Mouse (Mus musculus): ENCODE data around the gene Sgsh. TPM values are rescaled to one million over a fixed set of nuclear protein-coding genes. Genes with fewer than 3 reads are reported as not detected.
A peak's percentile ranks its signal among the peaks of the same experiment; 100 is the strongest.
"Not testable (repeated sequence)": the region's sequence is repeated elsewhere in the genome, so short reads cannot be mapped to it uniquely, and the experiment has no call there.

The Sgsh gene
- polyA plus RNA-seq, 1 experiment from 2014 or later: 3.7 TPM

- H3K4me1 ChIP-seq (replicated peaks; ENCODE audit: control insufficient read depth, insufficient read depth, low read length): peaks cover 22% of the 10 kb centered on the region
- ATAC-seq: no peak
- peaks cover 38% of the 10 kb centered on the region for H3K27me3 ChIP-seq (replicated peaks; ENCODE audit: control insufficient read depth, insufficient read depth, low read length)
- H3K9me3 ChIP-seq (ENCODE audit: control insufficient read depth, low read length): no peaks in the 10 kb centered on the region
- peak overlapping the region; percentile 62 for H3K4me2 ChIP-seq (ENCODE audit: low read length)
- no peak overlapping the region for H3K27ac ChIP-seq (ENCODE audit: low read length)
- no peak overlapping the region for H3K9ac ChIP-seq (replicated peaks; ENCODE audit: low read depth, low read length)
- WGBS: 12% methylated on average over 11 of the region's 12 CpGs
- H3K4me3 ChIP-seq (replicated peaks; ENCODE audit: low read length): no peak overlapping the region
- H3K36me3 ChIP-seq (ENCODE audit: control insufficient read depth, insufficient read depth): no peaks in the 10 kb centered on the region
Measured at GRCm38 (mm10) chr11:119392001-119392614, 36.8 kb upstream of the Sgsh start.

GRCm38 (mm10) chr11:119391386-119392000, 36.2 kb upstream of the Sgsh start:
- Histone ChIP-seq H3K27me3 (replicated peaks; ENCODE audit: control insufficient read depth, insufficient read depth, low read length) (peaks cover 38% of the 10 kb centered on the region), H3K4me3 (replicated peaks; ENCODE audit: low read length) (no peak overlapping the region), H3K27ac (ENCODE audit: low read length) (no peak overlapping the region), H3K36me3 (ENCODE audit: control insufficient read depth, insufficient read depth) (no peaks in the 10 kb centered on the region), H3K9me3 (ENCODE audit: control insufficient read depth, low read length) (no peaks in the 10 kb centered on the region), H3K9ac (replicated peaks; ENCODE audit: low read depth, low read length) (no peak overlapping the region), H3K4me1 (replicated peaks; ENCODE audit: control insufficient read depth, insufficient read depth, low read length) (peaks cover 22% of the 10 kb centered on the region), H3K4me2 (ENCODE audit: low read length) (no peak overlapping the region)
- 38% methylated on average over 7 of the region's 7 CpGs for WGBS
- no peak for ATAC-seq

DNA sequence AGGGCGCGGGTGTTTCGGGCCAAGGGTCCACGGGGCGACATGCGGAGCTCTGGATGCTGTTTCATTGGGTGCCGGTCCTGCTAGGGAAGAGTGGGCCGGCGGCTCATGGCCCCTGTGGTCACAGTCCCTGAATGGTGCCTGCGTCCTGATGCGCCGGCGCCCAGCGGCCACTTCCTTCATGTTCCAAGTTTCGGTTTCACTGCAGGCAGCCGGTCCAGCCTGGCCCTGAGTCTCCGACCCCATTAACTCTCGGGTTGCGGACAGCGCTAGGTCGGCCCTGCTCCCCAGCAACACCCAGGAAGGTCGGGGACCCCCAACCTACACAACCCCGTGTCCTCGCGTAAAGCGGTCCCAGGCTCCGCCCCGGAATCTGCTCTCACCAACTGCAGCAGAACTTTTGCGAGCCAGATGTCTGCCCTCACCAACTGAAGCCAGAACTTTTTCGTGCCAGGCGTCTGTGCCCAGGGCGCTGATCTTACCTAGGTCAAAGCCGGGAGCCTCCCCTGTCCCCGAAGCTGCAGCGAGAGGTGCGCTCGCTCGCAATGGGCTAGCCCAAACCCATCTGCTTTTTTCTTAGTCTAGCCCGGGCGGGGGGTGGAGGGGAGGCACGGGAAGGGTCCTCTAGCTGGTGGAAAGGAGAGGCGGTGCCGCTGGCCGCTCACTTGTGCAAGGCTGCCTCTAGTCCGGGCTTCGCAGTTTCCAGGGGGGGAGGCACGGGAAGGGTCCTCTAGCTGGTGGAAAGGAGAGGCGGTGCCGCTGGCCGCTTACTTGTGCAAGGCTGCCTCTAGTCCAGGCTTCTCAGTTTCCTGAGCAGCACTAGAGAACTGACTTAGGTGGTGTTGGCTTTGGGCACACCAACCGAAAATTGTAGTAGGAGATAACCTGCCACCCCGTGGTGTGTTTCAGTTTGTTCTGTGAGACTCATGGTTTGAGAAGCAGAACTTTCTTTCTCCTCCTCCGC, 35.2 kb upstream of the Sgsh start:
- no peaks in the 10 kb centered on the region for H3K36me3 ChIP-seq (ENCODE audit: control insufficient read depth, insufficient read depth)
- H3K4me2 ChIP-seq (ENCODE audit: low read length): peak overlapping the region; percentile 84
- no peak overlapping the region for H3K27ac ChIP-seq (ENCODE audit: low read length)
- peaks cover 38% of the 10 kb centered on the region for H3K27me3 ChIP-seq (replicated peaks; ENCODE audit: control insufficient read depth, insufficient read depth, low read length)
- peaks cover 22% of the 10 kb centered on the region for H3K4me1 ChIP-seq (replicated peaks; ENCODE audit: control insufficient read depth, insufficient read depth, low read length)
- WGBS: 4% methylated on average over 53 of the region's 53 CpGs
- peak overlapping the region; percentile 51 for H3K4me3 ChIP-seq (replicated peaks; ENCODE audit: low read length)
- H3K9ac ChIP-seq (replicated peaks; ENCODE audit: low read depth, low read length): peak overlapping the region; percentile 55
- H3K9me3 ChIP-seq (ENCODE audit: control insufficient read depth, low read length): no peaks in the 10 kb centered on the region
- peak; percentile 45; the same call in 1 of the 2 replicates for ATAC-seq

DNA sequence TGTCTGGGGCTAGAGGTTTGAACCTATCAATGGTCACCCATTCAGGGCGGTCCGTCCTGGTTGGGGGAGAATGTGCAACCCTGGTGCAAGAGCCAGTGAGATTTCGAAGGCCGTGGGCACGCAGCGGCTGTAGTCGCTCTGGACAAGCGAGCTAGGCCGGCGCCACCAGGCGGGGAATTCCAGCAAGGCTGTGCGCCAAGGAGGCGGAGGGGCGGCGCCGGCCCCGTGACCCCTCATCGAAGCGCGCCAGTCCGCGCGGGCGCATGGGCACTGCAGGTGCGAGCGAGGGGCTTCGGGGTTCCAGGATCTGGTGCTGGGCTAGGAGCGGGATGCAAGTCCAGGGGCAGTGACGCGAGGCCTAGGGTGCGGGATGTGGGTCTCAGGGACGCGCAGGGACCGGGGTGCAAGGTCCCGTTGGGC, 34.5 kb upstream of the Sgsh start:
- H3K4me3 ChIP-seq (replicated peaks; ENCODE audit: low read length): peak overlapping the region; percentile 51
- H3K4me1 ChIP-seq (replicated peaks; ENCODE audit: control insufficient read depth, insufficient read depth, low read length): peaks cover 22% of the 10 kb centered on the region
- H3K9ac ChIP-seq (replicated peaks; ENCODE audit: low read depth, low read length): peak overlapping the region; percentile 55
- ATAC-seq: peak; percentile 72
- H3K4me2 ChIP-seq (ENCODE audit: low read length): peak overlapping the region; percentile 84
- H3K27me3 ChIP-seq (replicated peaks; ENCODE audit: control insufficient read depth, insufficient read depth, low read length): peaks cover 34% of the 10 kb centered on the region
- H3K36me3 ChIP-seq (ENCODE audit: control insufficient read depth, insufficient read depth): no peaks in the 10 kb centered on the region
- no peak overlapping the region for H3K27ac ChIP-seq (ENCODE audit: low read length)
- no peaks in the 10 kb centered on the region for H3K9me3 ChIP-seq (ENCODE audit: control insufficient read depth, low read length)
- under 1% methylated on average over 35 of the region's 35 CpGs for WGBS

DNA sequence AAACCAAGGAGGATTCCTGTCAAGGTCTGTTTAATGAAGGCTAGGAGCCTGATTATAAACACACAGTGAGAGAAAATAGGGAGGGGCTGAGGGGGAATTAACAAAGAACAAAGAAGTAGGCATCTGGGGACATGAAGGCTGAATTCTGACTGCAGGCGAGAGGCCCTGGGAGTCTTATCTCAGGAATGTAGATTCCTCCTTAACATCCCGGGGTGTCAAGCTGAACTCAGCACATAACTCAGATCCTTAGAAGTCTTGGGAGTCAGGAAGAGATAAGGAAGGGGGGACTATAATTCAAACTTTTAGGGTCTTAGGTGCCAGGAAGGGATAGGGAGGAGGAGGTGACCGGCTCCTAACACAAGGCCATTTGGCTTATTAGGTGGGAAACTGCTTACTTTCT, 31.9 kb upstream of the Sgsh start:
- not testable (repeated sequence) for H3K36me3 ChIP-seq (ENCODE audit: control insufficient read depth, insufficient read depth); H3K4me3 ChIP-seq (replicated peaks; ENCODE audit: low read length); H3K9ac ChIP-seq (replicated peaks; ENCODE audit: low read depth, low read length); H3K9me3 ChIP-seq (ENCODE audit: control insufficient read depth, low read length); H3K27ac ChIP-seq (ENCODE audit: low read length); ATAC-seq; H3K4me2 ChIP-seq (ENCODE audit: low read length)
- WGBS: 44% methylated on average over 3 of the region's 3 CpGs
- peaks cover 27% of the 10 kb centered on the region for H3K27me3 ChIP-seq (replicated peaks; ENCODE audit: control insufficient read depth, insufficient read depth, low read length)
- H3K4me1 ChIP-seq (replicated peaks; ENCODE audit: control insufficient read depth, insufficient read depth, low read length): peaks cover 12% of the 10 kb centered on the region

DNA sequence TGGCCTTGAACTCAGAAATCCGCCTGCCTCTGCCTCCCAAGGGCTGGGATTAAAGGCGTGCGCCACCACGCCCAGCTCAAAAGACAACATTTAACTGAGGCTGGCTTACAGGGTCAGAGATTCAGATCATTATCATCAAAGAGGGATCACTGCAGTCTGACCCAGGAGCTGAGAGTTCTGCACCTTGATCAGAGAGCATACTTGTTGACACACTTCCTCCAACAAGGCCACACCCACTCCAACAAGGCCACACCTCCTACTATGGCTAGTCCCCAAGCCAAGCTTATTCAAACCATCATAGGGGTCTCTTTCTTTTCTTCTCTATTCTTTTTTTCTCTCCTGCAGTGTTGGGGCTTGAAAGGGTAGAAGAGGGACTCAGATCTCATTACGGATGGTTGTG, 31.0 kb upstream of the Sgsh start:
- H3K9me3 ChIP-seq (ENCODE audit: control insufficient read depth, low read length): no peaks in the 10 kb centered on the region
- ATAC-seq: no peak
- H3K36me3 ChIP-seq (ENCODE audit: control insufficient read depth, insufficient read depth): no peaks in the 10 kb centered on the region
- no peak overlapping the region for H3K4me3 ChIP-seq (replicated peaks; ENCODE audit: low read length)
- peaks cover 19% of the 10 kb centered on the region for H3K27me3 ChIP-seq (replicated peaks; ENCODE audit: control insufficient read depth, insufficient read depth, low read length)
- H3K9ac ChIP-seq (replicated peaks; ENCODE audit: low read depth, low read length): no peak overlapping the region
- no peak overlapping the region for H3K4me2 ChIP-seq (ENCODE audit: low read length)
- peaks cover 12% of the 10 kb centered on the region for H3K4me1 ChIP-seq (replicated peaks; ENCODE audit: control insufficient read depth, insufficient read depth, low read length)
- no peak overlapping the region for H3K27ac ChIP-seq (ENCODE audit: low read length)
- WGBS: 92% methylated on average over 5 of the region's 5 CpGs

DNA sequence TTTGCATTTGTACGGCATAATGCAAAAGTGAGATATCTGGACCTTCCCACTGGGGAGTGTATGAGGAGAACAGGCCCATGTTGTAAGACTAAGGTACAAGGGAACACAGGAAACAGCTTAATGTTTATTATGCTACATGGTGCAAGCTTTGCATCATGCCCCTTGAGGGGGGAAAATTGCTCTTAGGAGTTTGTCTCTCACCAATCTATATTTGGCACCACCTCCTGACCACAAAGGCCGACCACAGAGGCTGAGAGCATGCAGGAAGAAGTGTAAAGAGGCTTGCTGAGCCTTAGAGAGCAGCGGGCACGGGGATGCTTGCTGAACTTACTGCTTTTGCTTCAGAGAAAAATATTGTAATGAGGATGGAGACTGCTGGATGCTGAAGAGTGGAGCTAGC, 29.6 kb upstream of the Sgsh start:
- no peak overlapping the region for H3K9ac ChIP-seq (replicated peaks; ENCODE audit: low read depth, low read length)
- H3K4me1 ChIP-seq (replicated peaks; ENCODE audit: control insufficient read depth, insufficient read depth, low read length): peaks cover 3% of the 10 kb centered on the region
- no peaks in the 10 kb centered on the region for H3K36me3 ChIP-seq (ENCODE audit: control insufficient read depth, insufficient read depth)
- WGBS: 83% methylated on average over 4 of the region's 4 CpGs
- H3K9me3 ChIP-seq (ENCODE audit: control insufficient read depth, low read length): no peaks in the 10 kb centered on the region
- peaks cover 8% of the 10 kb centered on the region; the same call in 1 of the 2 replicates for H3K27me3 ChIP-seq (replicated peaks; ENCODE audit: control insufficient read depth, insufficient read depth, low read length)
- no peak overlapping the region for H3K4me2 ChIP-seq (ENCODE audit: low read length)
- no peak for ATAC-seq
- H3K4me3 ChIP-seq (replicated peaks; ENCODE audit: low read length): no peak overlapping the region
- no peak overlapping the region for H3K27ac ChIP-seq (ENCODE audit: low read length)

DNA sequence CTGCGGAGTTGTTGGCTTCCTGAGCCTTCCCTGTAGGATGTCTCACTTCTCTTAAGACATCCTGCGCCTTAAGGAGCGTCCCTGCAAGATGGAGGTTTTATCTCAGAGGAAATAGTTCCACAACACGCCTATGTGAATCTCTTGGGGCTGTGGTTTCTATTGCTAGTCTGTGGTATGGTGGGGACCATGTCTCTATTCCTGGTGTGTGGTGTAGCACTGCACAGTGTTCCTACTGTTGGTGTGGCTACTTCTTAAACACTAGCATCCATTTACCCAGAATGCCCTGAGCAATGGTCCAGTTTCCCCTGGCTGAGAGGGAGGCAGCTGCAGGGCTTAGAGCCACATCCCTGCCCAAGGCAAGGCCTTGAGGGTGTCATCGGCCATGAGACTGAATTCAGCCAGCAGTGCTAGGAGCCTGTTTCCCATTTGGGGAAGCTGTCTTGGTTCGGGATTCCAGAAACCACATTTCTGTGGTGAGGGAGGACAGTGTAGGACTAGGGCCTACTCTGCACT, 27.1 kb upstream of the Sgsh start:
- Histone ChIP-seq H3K27ac (ENCODE audit: low read length) (no peak overlapping the region), H3K9me3 (ENCODE audit: control insufficient read depth, low read length) (no peaks in the 10 kb centered on the region), H3K27me3 (replicated peaks; ENCODE audit: control insufficient read depth, insufficient read depth, low read length) (no peaks in the 10 kb centered on the region), H3K4me1 (replicated peaks; ENCODE audit: control insufficient read depth, insufficient read depth, low read length) (no peaks in the 10 kb centered on the region), H3K9ac (replicated peaks; ENCODE audit: low read depth, low read length) (no peak overlapping the region), H3K36me3 (ENCODE audit: control insufficient read depth, insufficient read depth) (no peaks in the 10 kb centered on the region), H3K4me2 (ENCODE audit: low read length) (no peak overlapping the region), H3K4me3 (replicated peaks; ENCODE audit: low read length) (no peak overlapping the region)
- ATAC-seq: no peak
- WGBS: 76% methylated on average over 6 of the region's 6 CpGs

All from forebrain, embryonic 16.5 days (tissue).